Mouse (Mus musculus): ENCODE results near the gene Plcz1. TPM values are rescaled to one million over a fixed set of nuclear protein-coding genes. Genes with fewer than 3 reads are reported as not detected.
A peak's percentile ranks its signal among the peaks of the same experiment; 100 is the strongest.

The Plcz1 gene
- polyA plus RNA-seq, 1 experiment from 2014 or later, result 0.97 TPM

DNA sequence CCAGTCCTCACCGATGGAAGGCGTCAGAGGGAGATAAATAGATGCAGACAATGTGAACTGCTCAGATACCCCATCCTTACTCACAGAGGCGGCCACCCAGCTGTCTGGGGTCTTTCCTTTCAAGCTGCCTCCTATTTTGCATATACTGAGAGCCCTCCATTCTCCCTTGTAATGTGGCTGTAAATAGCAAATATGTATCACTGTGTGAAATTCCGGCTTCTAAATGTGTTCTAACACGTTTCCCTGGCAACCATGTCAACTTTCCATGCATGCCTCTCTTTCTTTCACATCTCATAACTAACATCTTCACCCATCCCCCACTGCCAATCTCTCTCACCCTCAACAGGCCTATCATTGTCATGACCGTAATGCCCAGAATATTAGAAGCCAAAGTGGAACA, 74.6 kb downstream of the Plcz1 start:
- 16% methylated on average over 6 of the region's 6 CpGs for WGBS
- no peak overlapping the region for H3K4me3 ChIP-seq (ENCODE audit: low read depth, low read length)
- no peaks in the 10 kb centered on the region for H3K27me3 ChIP-seq (ENCODE audit: control insufficient read depth, insufficient read depth, low read depth, low read length)
- H3K9ac ChIP-seq (ENCODE audit: low read depth, low read length), result no peak overlapping the region
- no peaks in the 10 kb centered on the region for H3K9me3 ChIP-seq (replicated peaks; ENCODE audit: control insufficient read depth, low read length, poor library complexity, severe bottlenecking)
- peak; percentile 72 for ATAC-seq
- H3K36me3 ChIP-seq (ENCODE audit: control insufficient read depth, insufficient read depth, low read length), result no peaks in the 10 kb centered on the region
- peaks cover 14% of the 10 kb centered on the region for H3K4me1 ChIP-seq (ENCODE audit: control insufficient read depth, insufficient read depth, low read length)
- no peak overlapping the region for H3K4me2 ChIP-seq (ENCODE audit: low read length)
- 0 out of 2 replicates have a peak overlapping the region, but pooled peaks have one; percentile 23 for H3K27ac ChIP-seq (ENCODE audit: low read length)

DNA sequence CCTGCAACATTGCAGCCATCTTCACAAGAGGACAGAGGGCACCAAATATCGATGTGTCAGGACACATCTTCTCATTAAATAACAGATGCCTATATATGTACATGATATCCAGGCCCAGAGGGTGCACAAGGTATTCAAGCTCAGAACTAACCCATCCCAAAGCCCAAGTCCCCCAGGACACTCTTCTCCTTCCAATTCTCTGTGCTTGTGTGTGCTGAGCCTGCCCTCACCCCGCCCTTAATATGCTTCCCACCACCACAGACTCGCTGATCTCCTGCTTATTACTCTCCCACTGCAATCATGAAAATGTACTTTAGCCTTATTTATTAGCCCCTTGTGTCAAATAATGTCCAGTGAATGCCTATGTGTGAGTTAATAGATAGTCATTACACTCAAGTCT, 76.4 kb downstream of the Plcz1 start:
- H3K27me3 ChIP-seq (ENCODE audit: control insufficient read depth, insufficient read depth, low read depth, low read length), result no peaks in the 10 kb centered on the region
- H3K4me3 ChIP-seq (ENCODE audit: low read depth, low read length), result no peak overlapping the region
- no peak overlapping the region for H3K27ac ChIP-seq (ENCODE audit: low read length)
- H3K4me2 ChIP-seq (ENCODE audit: low read length), result no peak overlapping the region
- no peak for ATAC-seq
- peaks cover 14% of the 10 kb centered on the region for H3K4me1 ChIP-seq (ENCODE audit: control insufficient read depth, insufficient read depth, low read length)
- no peak overlapping the region for H3K9ac ChIP-seq (ENCODE audit: low read depth, low read length)
- no peaks in the 10 kb centered on the region for H3K36me3 ChIP-seq (ENCODE audit: control insufficient read depth, insufficient read depth, low read length)
- 88% methylated on average over 3 of the region's 3 CpGs for WGBS
- no peaks in the 10 kb centered on the region; the same call in 1 of the 2 replicates for H3K9me3 ChIP-seq (replicated peaks; ENCODE audit: control insufficient read depth, low read length, poor library complexity, severe bottlenecking)

GRCm38 (mm10) chr6:139963775-139964174, 77.5 kb downstream of the Plcz1 start:
- peaks cover 14% of the 10 kb centered on the region for H3K4me1 ChIP-seq (ENCODE audit: control insufficient read depth, insufficient read depth, low read length)
- no peak for ATAC-seq
- 70% methylated on average over 3 of the region's 3 CpGs for WGBS
- H3K9ac ChIP-seq (ENCODE audit: low read depth, low read length), result no peak overlapping the region
- H3K36me3 ChIP-seq (ENCODE audit: control insufficient read depth, insufficient read depth, low read length), result no peaks in the 10 kb centered on the region
- no peaks in the 10 kb centered on the region; the same call in 1 of the 2 replicates for H3K9me3 ChIP-seq (replicated peaks; ENCODE audit: control insufficient read depth, low read length, poor library complexity, severe bottlenecking)
- no peaks in the 10 kb centered on the region for H3K27me3 ChIP-seq (ENCODE audit: control insufficient read depth, insufficient read depth, low read depth, low read length)
- no peak overlapping the region for H3K4me3 ChIP-seq (ENCODE audit: low read depth, low read length)
- H3K4me2 ChIP-seq (ENCODE audit: low read length), result no peak overlapping the region
- no peak overlapping the region for H3K27ac ChIP-seq (ENCODE audit: low read length)

DNA sequence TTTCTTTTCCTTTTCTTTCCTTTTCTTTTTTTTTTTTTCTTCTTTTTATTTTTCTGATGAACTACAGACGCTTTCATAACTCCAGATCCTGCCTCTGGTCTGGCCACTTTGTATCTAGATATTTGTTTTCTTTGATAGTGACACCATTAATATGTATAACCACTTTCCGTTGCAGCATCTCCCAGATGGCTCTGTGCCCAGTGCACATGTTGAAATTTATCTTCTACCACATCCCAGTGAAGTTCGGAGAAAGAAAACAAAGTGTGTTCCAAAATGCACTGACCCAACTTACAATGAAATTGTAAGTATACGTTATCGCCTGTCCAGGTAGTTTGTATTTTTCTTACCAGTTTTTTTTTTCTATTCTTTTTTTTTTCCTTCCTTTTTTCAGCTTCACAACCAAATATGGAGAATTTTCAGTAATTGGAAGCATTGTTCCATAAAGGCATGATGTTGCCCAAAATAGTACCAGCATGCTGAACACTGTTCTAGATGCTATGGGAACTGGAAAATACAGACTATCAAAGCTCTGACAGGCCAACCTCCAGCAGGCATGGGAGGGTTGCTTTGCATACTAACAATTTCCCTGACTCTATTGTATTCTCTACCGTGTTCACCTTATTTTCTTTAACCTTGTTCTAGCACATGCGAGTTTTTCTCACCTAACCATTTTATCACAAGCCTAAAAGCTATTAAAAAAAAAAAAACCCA, 83.6 kb downstream of the Plcz1 start:
- WGBS, result 70% methylated on average over 7 of the region's 7 CpGs

GRCm38 (mm10) chr6:139953596-139953995, 87.7 kb downstream of the Plcz1 start:
- H3K4me3 ChIP-seq (ENCODE audit: low read depth, low read length), result no peak overlapping the region
- H3K9ac ChIP-seq (ENCODE audit: low read depth, low read length), result no peak overlapping the region
- no peaks in the 10 kb centered on the region for H3K4me1 ChIP-seq (ENCODE audit: control insufficient read depth, insufficient read depth, low read length)
- no peak overlapping the region for H3K4me2 ChIP-seq (ENCODE audit: low read length)
- WGBS, result 86% methylated on average over 12 of the region's 12 CpGs
- no peaks in the 10 kb centered on the region for H3K9me3 ChIP-seq (replicated peaks; ENCODE audit: control insufficient read depth, low read length, poor library complexity, severe bottlenecking)
- no peaks in the 10 kb centered on the region for H3K27me3 ChIP-seq (ENCODE audit: control insufficient read depth, insufficient read depth, low read depth, low read length)
- no peak overlapping the region for H3K27ac ChIP-seq (ENCODE audit: low read length)
- no peaks in the 10 kb centered on the region for H3K36me3 ChIP-seq (ENCODE audit: control insufficient read depth, insufficient read depth, low read length)
- ATAC-seq, result no peak

More for the DNA sequence above, 83.6 kb downstream of the Plcz1 start:
- Histone ChIP-seq H3K4me3 (ENCODE audit: low read depth, low read length) (no peak overlapping the region), H3K9ac (ENCODE audit: low read depth, low read length) (no peak overlapping the region), H3K4me1 (ENCODE audit: control insufficient read depth, insufficient read depth, low read length) (no peaks in the 10 kb centered on the region), H3K27me3 (ENCODE audit: control insufficient read depth, insufficient read depth, low read depth, low read length) (no peaks in the 10 kb centered on the region), H3K36me3 (ENCODE audit: control insufficient read depth, insufficient read depth, low read length) (no peaks in the 10 kb centered on the region), H3K9me3 (replicated peaks; ENCODE audit: control insufficient read depth, low read length, poor library complexity, severe bottlenecking) (no peaks in the 10 kb centered on the region; the same call in 1 of the 2 replicates), H3K27ac (ENCODE audit: low read length) (no peak overlapping the region), H3K4me2 (ENCODE audit: low read length) (no peak overlapping the region)
- ATAC-seq, result no peak

- Histone ChIP-seq H3K36me3 (ENCODE audit: control insufficient read depth, insufficient read depth, low read length) (no peaks in the 10 kb centered on the region), H3K27ac (ENCODE audit: low read length) (no peak overlapping the region), H3K4me1 (ENCODE audit: control insufficient read depth, insufficient read depth, low read length) (no peaks in the 10 kb centered on the region), H3K27me3 (ENCODE audit: control insufficient read depth, insufficient read depth, low read depth, low read length) (no peaks in the 10 kb centered on the region), H3K9me3 (replicated peaks; ENCODE audit: control insufficient read depth, low read length, poor library complexity, severe bottlenecking) (peaks cover 2% of the 10 kb centered on the region; the same call in 1 of the 2 replicates), H3K9ac (ENCODE audit: low read depth, low read length) (no peak overlapping the region), H3K4me3 (ENCODE audit: low read depth, low read length) (no peak overlapping the region), H3K4me2 (ENCODE audit: low read length) (no peak overlapping the region)
- WGBS, result 89% methylated on average over 8 of the region's 8 CpGs
- no peak for ATAC-seq
Observed at GRCm38 (mm10) chr6:139947106-139947879, 94.0 kb downstream of the Plcz1 start.

Other genes with a start within 250 kb of the Plcz1 start
- not detected in 2 replicates for gene Capza3, start 205 bp downstream of the Plcz1 start, polyA plus RNA-seq (2015; fragmentation: Nextera tagmentation; extraction: Ambion mirVana)